In the genomic region with DNA sequence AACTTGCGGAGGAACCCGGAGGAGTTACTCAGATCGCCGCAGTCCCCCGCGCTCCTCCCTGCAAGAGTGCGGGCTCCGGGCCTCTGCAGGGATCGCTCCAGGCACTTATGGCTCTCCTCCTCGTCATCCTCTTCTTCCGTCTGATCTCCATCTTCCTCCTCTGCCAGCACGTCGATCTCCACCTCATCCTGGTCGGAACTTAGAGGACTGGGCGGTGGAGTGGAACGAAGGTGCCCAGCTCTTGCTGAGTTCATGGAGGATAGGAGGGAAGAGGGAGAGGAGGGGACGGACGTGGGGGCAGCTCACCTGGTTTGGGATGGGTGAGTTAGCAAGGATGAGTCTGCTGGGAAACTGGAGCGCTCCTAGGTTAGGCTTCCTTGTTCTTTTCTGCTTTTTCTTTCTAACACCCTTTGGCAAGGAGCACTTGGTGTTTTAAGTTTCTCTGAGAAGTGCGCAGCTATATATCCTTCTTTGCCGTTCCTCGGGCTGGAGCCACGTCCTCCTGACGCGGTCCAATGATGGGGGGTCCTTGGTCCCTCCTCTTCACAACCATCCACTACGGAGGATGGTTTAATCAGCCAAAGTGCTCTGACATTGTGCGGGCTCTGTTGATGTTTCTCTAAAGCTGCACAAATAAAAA, we compare ENCODE assay signal across 10 mouse cellular contexts. TPM values are rescaled to one million over a fixed set of nuclear protein-coding genes. Genes with fewer than 3 reads are reported as not detected.
A peak's percentile ranks its signal among the peaks of the same experiment; 100 is the strongest.
DNase-seq lines count a peak whose midpoint lies in the region; ATAC-seq and TF ChIP-seq lines count a peak whose summit lies in the region.
"Had no signal": no experiment of that assay in that cellular context is flagged by ENCODE, and none has a peak within 500 bp of the region (broad histone marks: within the 10 kb centered on the region; RNA-seq: fewer than 3 reads in every experiment).

Gene Foxd4, minus strand, starts transcription at position 617 of the 640 bp plus-strand sequence.

- TF ChIP-seq POLR2A in cerebellum, adult 2 months (IDR thresholded peaks at IDR 0.05; ENCODE audit: borderline replicate concordance, insufficient read depth, low read length) = no peak

- H3K9ac ChIP-seq in liver, embryonic 11.5 days (ENCODE audit: low read depth, low read length) = no peak within 1 kb of the TSS
- 0 out of 2 replicates have a peak within 1 kb of the TSS, but pooled peaks have one; percentile 12 for H3K9ac ChIP-seq in forebrain, embryonic 12.5 days
- no peak within 1 kb of the TSS for H3K9ac ChIP-seq in limb, embryonic 11.5 days (ENCODE audit: low read length)
- no peak within 1 kb of the TSS for H3K9ac ChIP-seq in neural tube, embryonic 15.5 days (replicated peaks)

- DNase-seq in liver, embryonic 11.5 days (ENCODE audit: low spot score) = no peak
- no peak for DNase-seq in liver
- DNase-seq in limb, embryonic 11.5 days (ENCODE audit: low spot score) = no peak
- DNase-seq in left cerebral cortex, postnatal 14 days (ENCODE audit: low spot score in 2 of 2) = no peak
- DNase-seq in c-Kit-positive CD71-positive TER-119-positive erythroid progenitor cells, embryonic 14.5 days (ENCODE audit: low spot score) = no peak
- DNase-seq in cerebellum, adult 2 months = no peak

- peak within 1 kb of the TSS; percentile 37 for H3K4me3 ChIP-seq in liver, embryonic 11.5 days (ENCODE audit: low read depth, low read length)
- H3K4me3 ChIP-seq in forebrain, embryonic 12.5 days (replicated peaks) = peak within 1 kb of the TSS; percentile 46
- peak within 1 kb of the TSS; percentile 32 for H3K4me3 ChIP-seq in limb, embryonic 11.5 days (ENCODE audit: low read depth, low read length)
- H3K4me3 ChIP-seq in neural tube, embryonic 15.5 days (replicated peaks) = peak within 1 kb of the TSS; percentile 35
- no peak within 1 kb of the TSS for H3K4me3 ChIP-seq in cerebellum, adult 2 months (replicated peaks; ENCODE audit: insufficient read depth, low read depth, low read length)

- no peaks in the 10 kb centered on the region for H3K36me3 ChIP-seq in liver, embryonic 11.5 days (ENCODE audit: control insufficient read depth, insufficient read depth, low read length)
- H3K36me3 ChIP-seq in forebrain, embryonic 12.5 days (replicated peaks) = no peaks in the 10 kb centered on the region
- H3K36me3 ChIP-seq in limb, embryonic 11.5 days (ENCODE audit: control insufficient read depth, insufficient read depth, low read length) = no peaks in the 10 kb centered on the region
- no peaks in the 10 kb centered on the region for H3K36me3 ChIP-seq in neural tube, embryonic 15.5 days

- peaks cover 88% of the 10 kb centered on the region for H3K27me3 ChIP-seq in liver, embryonic 11.5 days (replicated peaks; ENCODE audit: control insufficient read depth, insufficient read depth, low read length)
- peaks cover 84% of the 10 kb centered on the region for H3K27me3 ChIP-seq in forebrain, embryonic 12.5 days
- H3K27me3 ChIP-seq in limb, embryonic 11.5 days (ENCODE audit: control insufficient read depth, insufficient read depth, low read length) = peaks cover 59% of the 10 kb centered on the region
- H3K27me3 ChIP-seq in neural tube, embryonic 15.5 days (replicated peaks) = peaks cover 81% of the 10 kb centered on the region
- peaks cover 7% of the 10 kb centered on the region for H3K27me3 ChIP-seq in cerebellum, adult 2 months (ENCODE audit: control insufficient read depth, insufficient read depth, low read length)

- H3K4me2 ChIP-seq in liver, embryonic 11.5 days = peak within 1 kb of the TSS; percentile 64
- H3K4me2 ChIP-seq in forebrain, embryonic 12.5 days = peak within 1 kb of the TSS; percentile 82
- H3K4me2 ChIP-seq in limb, embryonic 11.5 days (ENCODE audit: low read depth, severe bottlenecking) = peak within 1 kb of the TSS; percentile 71
- H3K4me2 ChIP-seq in neural tube, embryonic 15.5 days = peak within 1 kb of the TSS; percentile 68

- no peak for TF ChIP-seq CTCF in cerebellum, adult 2 months (IDR thresholded peaks at IDR 0.05; ENCODE audit: borderline replicate concordance, insufficient read depth, low read depth, low read length)

- H3K4me1 ChIP-seq in liver, embryonic 11.5 days (replicated peaks; ENCODE audit: control insufficient read depth, insufficient read depth, low read length) = peaks cover 6% of the 10 kb centered on the region; the same call in 1 of the 2 replicates
- peaks cover 26% of the 10 kb centered on the region for H3K4me1 ChIP-seq in forebrain, embryonic 12.5 days
- peaks cover 7% of the 10 kb centered on the region; the same call in 1 of the 2 replicates for H3K4me1 ChIP-seq in limb, embryonic 11.5 days (ENCODE audit: control insufficient read depth, insufficient read depth, low read length)
- H3K4me1 ChIP-seq in neural tube, embryonic 15.5 days = peaks cover 26% of the 10 kb centered on the region
- peaks cover 7% of the 10 kb centered on the region for H3K4me1 ChIP-seq in cerebellum, adult 2 months (ENCODE audit: control insufficient read depth, insufficient read depth, low read length)

- ATAC-seq in liver, embryonic 11.5 days (replicated peaks; ENCODE audit: low FRiP score) = no peak
- ATAC-seq in forebrain, embryonic 12.5 days (ENCODE audit: low FRiP score) = no peak
- no peak for ATAC-seq in limb, embryonic 11.5 days (ENCODE audit: insufficient number of reproducible peaks, low FRiP score, low TSS enrichment, low read depth)
- ATAC-seq in neural tube, embryonic 15.5 days (ENCODE audit: low FRiP score) = no peak

- WGBS in liver, embryonic 11.5 days = 3% methylated on average over 27 of the region's 27 CpGs
- WGBS in forebrain, embryonic 12.5 days = 0% methylated on average over 22 of the region's 27 CpGs
- under 1% methylated on average over 27 of the region's 27 CpGs for WGBS in limb, embryonic 11.5 days
- under 1% methylated on average over 27 of the region's 27 CpGs for WGBS in neural tube, embryonic 15.5 days
- WGBS in cerebellum, adult 2 months = under 1% methylated on average over 27 of the region's 27 CpGs

- intact Hi-C loops in left cerebral cortex, postnatal 14 days (cut with DNase I) = loop anchor here (5.0 kb wide), 1 partner anchor 707 kb away; no protein-coding TSS in a partner anchor

- H3K27ac ChIP-seq in liver, embryonic 11.5 days (ENCODE audit: low read depth, low read length) = no peak within 1 kb of the TSS
- H3K27ac ChIP-seq in forebrain, embryonic 12.5 days = no peak within 1 kb of the TSS
- no peak within 1 kb of the TSS for H3K27ac ChIP-seq in limb, embryonic 11.5 days (replicated peaks; ENCODE audit: low read depth, low read length)
- no peak within 1 kb of the TSS for H3K27ac ChIP-seq in neural tube, embryonic 15.5 days (replicated peaks)
- no peak within 1 kb of the TSS for H3K27ac ChIP-seq in cerebellum, adult 2 months (ENCODE audit: insufficient read depth, low read length)

- no peaks in the 10 kb centered on the region for H3K9me3 ChIP-seq in liver, embryonic 11.5 days (ENCODE audit: control insufficient read depth, low read length)
- no peaks in the 10 kb centered on the region for H3K9me3 ChIP-seq in forebrain, embryonic 12.5 days
- no peaks in the 10 kb centered on the region for H3K9me3 ChIP-seq in limb, embryonic 11.5 days (ENCODE audit: control insufficient read depth, low read length)
- H3K9me3 ChIP-seq in neural tube, embryonic 15.5 days (replicated peaks) = no peaks in the 10 kb centered on the region

RNA-seq across cellular contexts. Expression of gene Foxd4, which starts in this region (rescaled TPM):
- not detected in 2 replicates for polyA plus RNA-seq in liver, embryonic 11.5 days (2014; fragmentation: Nextera tagmentation; extraction: Ambion mirVana)
- polyA plus RNA-seq in forebrain, embryonic 12.5 days (2016; fragmentation: Nextera tagmentation; extraction: Ambion mirVana) = 0.09 TPM in 1 of 2 replicates, not detected in the other
- polyA plus RNA-seq in limb, embryonic 11.5 days (2014; fragmentation: Nextera tagmentation; extraction: Ambion mirVana) = not detected in 2 replicates
- polyA plus RNA-seq in neural tube, embryonic 15.5 days (2015; fragmentation: Nextera tagmentation; extraction: Ambion mirVana) = not detected in 2 replicates
- not detected for total RNA-seq in left cerebral cortex, postnatal 14 days (2021)
- polyA plus RNA-seq in cerebellum, adult 2 months (2012; rRNA removed) = 0.07 TPM in 1 of 2 replicates, not detected in the other
- total RNA-seq: left cerebral cortex, adult 8-10 months had no signal
- polyA plus RNA-seq: cortical plate, adult 2 months had no signal
